Mouse (Mus musculus) limb, embryonic 10.5 days (tissue): ENCODE results near the gene Hcls1. TPM values are rescaled to one million over a fixed set of nuclear protein-coding genes. Genes with fewer than 3 reads are reported as not detected.

Source experiments
- DNase-seq: peaks from one replicate; pipeline ENCODE4 v3.0.0-alpha.2; 2017; ENCODE audit warnings: low spot score
- H3K27ac ChIP-seq: fragments of 300-500 bp; sonication (generic); 2 replicates; pipeline ENCODE4 v1.5.1; 2016; ENCODE audit warnings: mild to moderate bottlenecking
- H3K27me3 ChIP-seq: fragments of 300-500 bp; sonication (generic); 2 replicates; pipeline ENCODE4 v1.6.1; 2016; ENCODE audit warnings: low read depth, mild to moderate bottlenecking; ENCODE audit not compliant: poor library complexity, severe bottlenecking
- H3K36me3 ChIP-seq: fragments of 300-500 bp; sonication (generic); 2 replicates; pipeline ENCODE4 v1.6.1; 2016; ENCODE audit warnings: mild to moderate bottlenecking, moderate library complexity
- H3K4me1 ChIP-seq: fragments of 300-500 bp; sonication (generic); 2 replicates; pipeline ENCODE4 v1.6.1; 2016
- H3K4me3 ChIP-seq: fragments of 300-500 bp; sonication (generic); 2 replicates; pipeline ENCODE4 v1.5.1; 2016; ENCODE audit warnings: mild to moderate bottlenecking, moderate library complexity
- H3K9me3 ChIP-seq: fragments of 300-500 bp; sonication (generic); replicated peaks from 2 replicates; pipeline ENCODE4 v1.6.1; 2016; ENCODE audit warnings: mild to moderate bottlenecking
- WGBS: fragments of 180-500 bp; shearing (Covaris S2); methylation state at CpG from one replicate; pipeline ENCODE4 v1.1.7; 2016; 5-methylcytosine and 5-hydroxymethylcytosine counted together
- polyA plus RNA-seq: library from polyadenylated mRNA; unstranded; fragments of >200 nt; fragmentation: Nextera tagmentation; extraction: Ambion mirVana; gene quantifications from 2 replicates; pipeline ENCODE4 v1.2.1, GENCODE M21; 2016

Hcls1 gene
- polyA plus RNA-seq, 1 experiment from 2014 or later, result 2.3 TPM

DNA sequence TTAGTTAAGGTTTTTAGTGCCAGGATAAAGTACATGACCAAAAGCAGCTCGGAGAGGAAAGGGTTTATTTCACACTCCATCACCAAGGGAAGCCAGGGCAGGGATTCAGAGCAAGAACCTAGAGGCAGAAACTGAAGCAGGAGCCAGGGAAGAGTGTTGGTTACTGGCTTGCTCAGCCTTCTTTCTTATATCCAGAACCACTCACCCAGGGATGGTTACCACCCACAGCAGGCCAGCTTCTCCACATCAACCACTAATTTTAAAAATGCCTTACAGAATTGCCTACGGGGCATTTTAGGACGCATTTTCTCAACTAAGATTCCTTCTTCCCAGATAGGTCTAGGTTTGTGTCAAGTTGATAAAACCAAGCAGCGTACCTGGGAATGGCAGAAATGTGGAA lies 28.6 kb downstream of the Hcls1 start:
- Histone ChIP-seq H3K9me3 (no peaks in the 10 kb centered on the region), H3K27ac (no peak overlapping the region), H3K4me1 (0 out of 2 replicates have a peak, but pooled peaks cover 3% of the 10 kb centered on the region), H3K36me3 (no peaks in the 10 kb centered on the region), H3K27me3 (no peaks in the 10 kb centered on the region), H3K4me3 (no peak overlapping the region)
- no peak for DNase-seq
- WGBS, result 84% methylated on average over 4 of the region's 4 CpGs

DNA sequence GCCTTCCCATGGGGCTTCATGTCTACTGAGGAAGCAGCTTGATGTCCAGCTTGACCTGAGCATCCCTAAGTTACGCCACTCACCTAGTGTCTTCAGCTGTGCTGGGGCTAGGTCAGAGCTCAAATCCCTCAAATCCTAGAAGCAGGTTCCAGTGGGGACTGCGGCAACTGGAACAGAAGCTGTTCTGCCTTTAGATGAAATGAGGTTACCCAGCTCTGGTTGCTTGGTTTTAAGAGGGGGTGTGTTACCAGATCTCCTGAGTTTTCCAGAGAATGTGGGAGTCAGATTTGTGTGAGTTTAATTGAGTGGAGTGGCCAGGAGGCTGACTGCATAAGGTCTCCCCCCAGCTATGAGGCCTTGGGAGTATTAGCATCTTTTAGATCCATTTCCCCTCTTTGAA lies 44.3 kb downstream of the Hcls1 start:
- no peaks in the 10 kb centered on the region for H3K36me3 ChIP-seq
- no peaks in the 10 kb centered on the region for H3K4me1 ChIP-seq
- H3K4me3 ChIP-seq, result no peak overlapping the region
- H3K9me3 ChIP-seq, result no peaks in the 10 kb centered on the region
- 92% methylated on average over 2 of the region's 2 CpGs for WGBS
- no peak for DNase-seq
- H3K27me3 ChIP-seq, result no peaks in the 10 kb centered on the region
- no peak overlapping the region for H3K27ac ChIP-seq

DNA sequence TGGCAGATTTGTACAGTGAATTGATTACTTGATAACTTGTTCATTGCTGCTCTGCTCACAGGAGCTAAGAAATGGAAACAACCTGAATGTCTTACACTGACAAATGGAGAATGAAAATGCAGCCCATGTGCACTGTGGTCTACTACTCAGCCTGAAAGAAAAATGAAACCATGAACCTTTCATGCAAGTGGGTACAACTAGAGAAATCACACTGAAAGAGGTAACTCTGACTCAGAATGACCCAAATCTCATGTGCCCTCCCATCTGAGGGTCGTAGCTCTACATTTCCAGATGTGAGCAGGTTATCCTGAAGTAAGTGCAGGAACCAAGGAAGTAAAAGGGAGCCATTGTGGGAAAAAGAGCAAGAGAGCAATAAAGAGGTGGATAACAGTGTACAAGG lies 49.0 kb downstream of the Hcls1 start:
- Histone ChIP-seq H3K36me3 (no peaks in the 10 kb centered on the region), H3K27ac (no peak overlapping the region), H3K9me3 (no peaks in the 10 kb centered on the region), H3K27me3 (no peaks in the 10 kb centered on the region), H3K4me3 (no peak overlapping the region), H3K4me1 (0 out of 2 replicates have a peak, but pooled peaks cover 3% of the 10 kb centered on the region)
- 82% methylated on average over 1 of the region's 1 CpGs for WGBS
- no peak for DNase-seq

DNA sequence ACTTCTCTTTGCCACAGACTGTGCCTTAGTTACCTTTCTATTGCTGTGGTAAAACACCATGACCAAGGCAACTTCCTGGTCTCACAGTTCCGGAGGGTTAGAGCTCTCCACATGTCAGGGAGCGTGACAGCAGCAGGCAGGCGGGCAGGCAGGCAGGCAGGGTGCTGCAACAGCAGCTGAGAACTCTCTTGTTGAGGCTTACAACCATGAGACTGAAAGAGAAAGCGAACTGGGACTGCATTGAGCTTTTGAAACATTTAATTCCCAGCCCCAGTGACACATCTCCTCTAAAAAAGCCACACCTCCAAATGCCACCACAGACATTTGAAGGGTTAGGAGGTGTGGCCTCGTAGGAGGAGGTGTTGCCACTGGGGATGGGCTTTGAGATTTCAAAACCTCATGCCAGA lies 50.9 kb downstream of the Hcls1 start:
- DNase-seq, result no peak
- H3K4me1 ChIP-seq, result peaks cover 19% of the 10 kb centered on the region
- no peaks in the 10 kb centered on the region for H3K9me3 ChIP-seq
- no peaks in the 10 kb centered on the region for H3K27me3 ChIP-seq
- 64% methylated on average over 5 of the region's 5 CpGs for WGBS
- no peak overlapping the region for H3K4me3 ChIP-seq
- no peak overlapping the region for H3K27ac ChIP-seq
- no peaks in the 10 kb centered on the region for H3K36me3 ChIP-seq

DNA sequence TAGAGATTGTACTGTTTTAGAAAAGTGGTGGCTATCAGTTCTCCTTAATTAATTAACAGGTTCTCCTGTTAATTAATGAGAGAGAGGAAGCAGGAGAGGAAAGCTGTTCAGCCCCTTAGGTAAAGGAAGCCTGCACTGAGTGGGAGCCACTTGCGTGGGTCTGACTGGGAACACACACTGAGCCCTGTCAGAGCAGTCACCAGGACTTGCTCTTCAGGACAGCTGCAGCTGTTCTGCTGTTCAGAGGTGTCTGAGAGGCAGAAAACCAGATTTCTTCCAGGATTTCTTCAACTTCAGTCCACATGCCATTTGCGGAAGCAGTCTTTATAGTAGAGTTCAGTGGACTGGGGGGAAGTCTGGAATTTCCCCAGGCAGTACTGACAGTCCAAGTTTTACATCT lies 52.6 kb downstream of the Hcls1 start:
- no peak for DNase-seq
- H3K27ac ChIP-seq, result no peak overlapping the region
- no peaks in the 10 kb centered on the region for H3K9me3 ChIP-seq
- 83% methylated on average over 2 of the region's 2 CpGs for WGBS
- no peak overlapping the region for H3K4me3 ChIP-seq
- H3K4me1 ChIP-seq, result peaks cover 19% of the 10 kb centered on the region
- H3K27me3 ChIP-seq, result no peaks in the 10 kb centered on the region
- H3K36me3 ChIP-seq, result no peaks in the 10 kb centered on the region

DNA sequence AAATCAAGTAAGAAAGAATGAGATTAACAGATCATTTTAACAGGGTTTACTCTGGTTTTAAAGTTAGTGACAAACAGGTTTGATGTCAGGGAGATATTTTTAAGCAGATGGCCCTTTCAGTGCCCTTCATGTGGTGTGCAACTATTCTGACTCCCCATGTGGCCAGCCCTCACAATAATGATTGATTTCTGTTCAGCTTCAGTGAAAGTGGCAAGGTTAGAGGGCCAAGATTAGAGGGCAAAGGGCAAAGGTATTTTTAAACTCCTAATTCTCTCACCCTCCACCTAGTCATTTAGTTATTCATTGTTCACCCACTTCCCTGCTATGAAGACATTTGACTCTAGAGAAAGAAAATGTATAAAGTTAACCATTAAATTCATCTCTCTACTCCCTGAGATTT lies 53.3 kb downstream of the Hcls1 start:
- Histone ChIP-seq H3K4me1 (peaks cover 19% of the 10 kb centered on the region), H3K27me3 (no peaks in the 10 kb centered on the region), H3K9me3 (no peaks in the 10 kb centered on the region), H3K27ac (no peak overlapping the region), H3K4me3 (no peak overlapping the region), H3K36me3 (no peaks in the 10 kb centered on the region)
- no peak for DNase-seq

DNA sequence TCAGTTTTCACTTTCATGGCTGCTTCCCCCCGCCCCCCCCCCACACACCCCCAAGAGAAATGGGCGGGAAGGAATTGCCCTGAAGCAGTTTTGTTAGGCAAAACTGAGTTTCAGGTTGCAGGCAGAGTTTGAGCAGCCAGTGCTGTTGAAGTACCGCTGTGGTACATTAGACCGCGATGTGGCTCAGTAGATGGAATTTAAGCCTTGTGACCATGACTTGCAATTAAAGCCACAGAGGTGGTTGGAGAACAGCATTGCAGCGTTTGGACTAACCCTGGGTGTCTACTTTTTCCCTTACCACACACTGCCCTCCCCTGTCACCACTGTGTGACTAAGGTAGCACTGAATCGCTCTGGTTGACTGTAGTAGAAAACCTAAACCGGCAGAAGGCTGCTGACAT lies 54.7 kb downstream of the Hcls1 start:
- WGBS, result 68% methylated on average over 8 of the region's 8 CpGs
- no peaks in the 10 kb centered on the region for H3K27me3 ChIP-seq
- no peaks in the 10 kb centered on the region for H3K9me3 ChIP-seq
- no peaks in the 10 kb centered on the region for H3K36me3 ChIP-seq
- no peak for DNase-seq
- no peak overlapping the region; the same call in 1 of the 2 replicates for H3K27ac ChIP-seq
- H3K4me1 ChIP-seq, result peaks cover 19% of the 10 kb centered on the region
- H3K4me3 ChIP-seq, result no peak overlapping the region

DNA sequence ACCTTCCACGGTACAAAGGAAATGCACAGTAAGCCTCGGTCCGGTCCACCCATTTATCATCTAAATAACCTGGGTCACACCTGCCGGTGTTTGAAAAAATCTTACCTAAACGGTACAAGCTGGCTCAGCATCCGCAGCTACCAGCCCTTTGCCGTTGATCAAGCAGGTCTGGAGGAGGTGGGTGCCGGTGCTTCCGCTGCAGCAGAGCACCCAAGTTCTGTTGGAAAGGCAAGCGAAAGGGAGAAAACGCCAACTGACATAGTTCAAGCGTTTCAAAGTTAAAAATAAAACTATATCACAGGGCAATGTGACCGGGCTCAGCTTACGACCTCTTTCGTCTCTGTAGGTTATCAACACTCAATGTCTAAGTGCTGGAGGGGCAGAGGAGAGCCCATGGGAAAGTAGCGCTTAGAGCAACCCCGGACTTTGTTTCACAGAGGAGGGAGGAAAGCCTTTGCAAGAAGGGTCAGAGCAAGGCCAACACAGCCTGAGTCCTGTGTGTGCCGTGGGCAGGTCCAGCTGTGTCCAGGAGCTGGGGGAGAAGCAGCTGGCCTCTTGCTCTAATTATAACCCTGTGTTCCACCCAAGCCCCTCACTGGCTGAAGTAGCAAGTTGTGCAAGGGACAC lies 55.3 kb downstream of the Hcls1 start, which contains the start of gene Fbxo40:
Gene Fbxo40, minus strand, starts transcription at position 469 of the 627 bp plus-strand sequence.
- Histone ChIP-seq H3K27me3 (no peaks in the 10 kb centered on the region), H3K4me1 (peaks cover 19% of the 10 kb centered on the region), H3K4me3 (no peak within 1 kb of the TSS), H3K36me3 (no peaks in the 10 kb centered on the region), H3K9me3 (no peaks in the 10 kb centered on the region), H3K27ac (peak within 1 kb of the TSS; percentile 32)
- peak; percentile 41 for DNase-seq
- 76% methylated on average over 18 of the region's 18 CpGs for WGBS

DNA sequence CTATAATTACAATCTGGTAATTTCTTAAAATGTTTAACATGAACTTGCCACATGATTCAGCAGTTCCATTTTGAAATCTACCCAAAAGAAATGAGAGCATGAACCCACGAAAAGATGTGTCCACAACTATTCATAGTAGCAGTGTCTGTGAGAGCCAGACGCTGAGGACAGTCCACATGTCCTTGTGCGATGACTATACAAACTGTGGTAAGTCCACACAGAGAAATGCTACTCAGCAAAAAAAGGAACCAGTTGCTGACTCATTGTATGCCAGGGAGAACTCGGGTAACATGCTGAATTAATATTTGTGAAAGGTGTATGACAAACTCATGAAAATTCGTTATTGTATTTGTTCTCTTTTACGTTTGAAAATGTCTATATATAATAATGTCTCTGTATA lies 62.9 kb downstream of the Hcls1 start:
- no peak overlapping the region for H3K4me3 ChIP-seq
- no peak for DNase-seq
- H3K4me1 ChIP-seq, result no peaks in the 10 kb centered on the region
- H3K27ac ChIP-seq, result no peak overlapping the region
- no peaks in the 10 kb centered on the region for H3K9me3 ChIP-seq
- 87% methylated on average over 6 of the region's 6 CpGs for WGBS
- no peaks in the 10 kb centered on the region for H3K36me3 ChIP-seq
- H3K27me3 ChIP-seq, result no peaks in the 10 kb centered on the region

DNA sequence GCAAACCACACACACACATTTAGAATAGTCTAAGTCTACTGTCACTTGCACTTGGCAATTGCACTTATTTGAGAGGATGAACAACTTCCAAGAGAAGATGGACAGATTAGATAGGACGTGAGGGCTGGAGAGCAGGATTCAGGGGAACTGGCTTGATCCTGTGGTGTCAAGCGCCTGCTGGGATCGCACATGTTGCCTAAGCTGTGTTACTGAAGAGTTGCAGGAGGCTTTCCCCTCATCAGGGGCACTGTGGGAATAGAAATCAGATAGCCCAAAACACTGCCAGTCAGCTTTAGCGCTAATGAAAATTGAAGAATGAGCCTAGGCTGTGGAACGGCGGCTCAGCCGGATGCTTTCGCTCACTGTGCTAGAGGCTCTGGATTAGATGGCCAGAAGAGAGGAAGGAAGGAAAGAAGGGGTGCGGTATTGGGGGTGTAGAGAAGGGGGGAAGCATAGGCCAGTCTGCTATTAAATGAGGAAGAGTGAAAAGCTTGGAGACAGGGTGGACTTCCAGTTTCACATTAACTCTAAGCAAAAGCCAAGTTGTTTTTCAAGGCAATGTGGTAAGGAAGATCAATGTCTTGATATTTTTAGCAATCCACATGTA lies 64.7 kb downstream of the Hcls1 start:
- no peak overlapping the region for H3K4me3 ChIP-seq
- no peaks in the 10 kb centered on the region for H3K27me3 ChIP-seq
- WGBS, result 82% methylated on average over 9 of the region's 9 CpGs
- H3K9me3 ChIP-seq, result no peaks in the 10 kb centered on the region
- no peak for DNase-seq
- no peak overlapping the region for H3K27ac ChIP-seq
- H3K4me1 ChIP-seq, result no peaks in the 10 kb centered on the region
- no peaks in the 10 kb centered on the region for H3K36me3 ChIP-seq

DNA sequence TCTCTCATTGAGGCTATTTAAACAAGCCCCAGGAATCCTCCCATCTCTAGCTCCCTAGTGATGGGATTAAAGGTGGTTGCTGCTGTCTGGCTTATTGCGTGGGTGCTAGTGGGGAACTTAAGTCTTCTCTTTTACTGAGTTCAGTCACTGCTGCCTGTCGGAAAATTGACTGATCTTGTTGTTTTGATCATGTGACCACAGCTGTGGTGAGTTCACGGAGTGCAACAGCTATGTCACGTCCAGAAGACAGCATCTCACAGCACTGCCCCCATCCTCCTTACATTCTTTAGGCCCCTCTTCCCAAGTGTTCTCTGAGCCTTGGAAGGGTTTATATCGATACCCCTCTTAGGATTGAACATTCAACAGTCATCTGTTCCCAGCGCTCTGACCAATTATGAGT lies 74.5 kb downstream of the Hcls1 start:
- Histone ChIP-seq H3K27me3 (no peaks in the 10 kb centered on the region), H3K36me3 (0 out of 2 replicates have a peak, but pooled peaks cover 3% of the 10 kb centered on the region), H3K9me3 (no peaks in the 10 kb centered on the region), H3K4me1 (peaks cover 14% of the 10 kb centered on the region; the same call in 1 of the 2 replicates), H3K27ac (no peak overlapping the region), H3K4me3 (no peak overlapping the region)
- WGBS, result 80% methylated on average over 6 of the region's 6 CpGs
- DNase-seq, result no peak

DNA sequence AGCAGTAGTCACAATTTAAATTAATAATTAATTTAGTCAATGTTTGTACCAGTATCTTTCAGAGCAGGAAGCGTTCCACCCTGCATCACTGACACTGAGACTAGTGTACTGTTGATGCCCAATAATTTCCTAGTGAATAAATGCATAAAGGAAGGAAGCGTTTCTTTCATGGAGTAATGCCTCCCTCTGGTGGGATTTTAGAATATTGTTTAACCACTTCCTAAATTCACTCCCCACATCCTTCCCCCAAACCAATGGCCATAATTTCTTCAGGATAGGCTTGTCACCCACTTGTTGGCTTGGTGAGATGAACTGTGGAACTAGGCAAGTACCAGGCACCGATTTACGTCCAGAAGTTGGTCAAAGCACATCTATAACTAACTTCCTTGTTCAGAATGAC lies 75.6 kb downstream of the Hcls1 start:
- WGBS, result 77% methylated on average over 4 of the region's 4 CpGs
- H3K27me3 ChIP-seq, result no peaks in the 10 kb centered on the region
- no peak overlapping the region for H3K4me3 ChIP-seq
- no peak for DNase-seq
- no peak overlapping the region for H3K27ac ChIP-seq
- peaks cover 14% of the 10 kb centered on the region; the same call in 1 of the 2 replicates for H3K4me1 ChIP-seq
- H3K9me3 ChIP-seq, result no peaks in the 10 kb centered on the region
- H3K36me3 ChIP-seq, result peaks cover 11% of the 10 kb centered on the region; the same call in 1 of the 2 replicates

DNA sequence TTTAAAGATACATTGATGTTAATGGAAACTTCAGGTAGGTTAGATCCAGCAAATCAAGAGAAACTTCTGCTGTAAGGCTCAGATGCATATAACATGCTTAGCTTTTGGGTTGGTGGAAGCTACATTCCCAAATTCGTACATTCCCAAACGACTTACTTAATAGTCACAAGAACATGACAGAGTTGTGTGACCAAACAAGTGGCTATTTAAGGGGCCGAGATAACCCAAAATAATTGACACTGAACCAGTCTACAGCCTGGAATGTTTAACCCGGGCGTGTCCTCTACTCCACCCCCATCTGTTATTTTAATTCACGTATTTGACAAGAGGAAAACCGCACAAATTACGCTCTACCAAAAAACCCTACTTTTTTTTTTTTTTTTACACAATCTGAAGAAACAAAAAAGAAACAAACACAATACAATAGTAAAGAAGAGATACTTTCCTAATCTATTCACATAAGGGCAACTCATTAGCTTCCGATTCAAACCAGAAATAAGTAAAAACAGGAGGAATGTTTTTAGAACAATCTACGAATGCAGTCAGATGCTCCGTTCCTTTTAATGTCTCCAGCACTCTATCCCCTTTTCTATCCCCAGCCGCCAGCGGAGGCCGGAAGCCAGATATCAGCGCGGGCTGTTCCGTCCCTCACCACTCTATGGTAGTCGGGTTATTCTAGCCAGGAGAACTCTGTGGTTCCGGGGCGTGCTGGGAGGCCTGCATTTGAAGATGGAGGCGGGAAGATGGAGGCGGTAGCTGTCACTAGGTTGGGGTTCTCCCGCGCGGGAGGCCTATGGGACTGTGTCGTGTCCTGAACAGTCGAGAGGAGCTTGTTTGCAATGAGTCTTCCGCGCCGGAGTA lies 76.5 kb downstream of the Hcls1 start, which contains the start of gene Polq:
Gene Polq, plus strand, starts transcription at position 726 of the 861 bp plus-strand sequence.
- peak; percentile 91 for DNase-seq
- Histone ChIP-seq H3K27ac (peak within 1 kb of the TSS; percentile 88), H3K27me3 (no peaks in the 10 kb centered on the region), H3K4me1 (peaks cover 14% of the 10 kb centered on the region; the same call in 1 of the 2 replicates), H3K9me3 (no peaks in the 10 kb centered on the region), H3K36me3 (peaks cover 15% of the 10 kb centered on the region), H3K4me3 (peak within 1 kb of the TSS; percentile 93)
- 8% methylated on average over 30 of the region's 30 CpGs for WGBS
